Mouse (Mus musculus): Measurements from ENCODE around the gene Tanc2. TPM values are rescaled to one million over a fixed set of nuclear protein-coding genes. Genes with fewer than 3 reads are reported as not detected.

Tanc2 gene
- polyA plus RNA-seq, 1 experiment, result 1.3 TPM

DNA sequence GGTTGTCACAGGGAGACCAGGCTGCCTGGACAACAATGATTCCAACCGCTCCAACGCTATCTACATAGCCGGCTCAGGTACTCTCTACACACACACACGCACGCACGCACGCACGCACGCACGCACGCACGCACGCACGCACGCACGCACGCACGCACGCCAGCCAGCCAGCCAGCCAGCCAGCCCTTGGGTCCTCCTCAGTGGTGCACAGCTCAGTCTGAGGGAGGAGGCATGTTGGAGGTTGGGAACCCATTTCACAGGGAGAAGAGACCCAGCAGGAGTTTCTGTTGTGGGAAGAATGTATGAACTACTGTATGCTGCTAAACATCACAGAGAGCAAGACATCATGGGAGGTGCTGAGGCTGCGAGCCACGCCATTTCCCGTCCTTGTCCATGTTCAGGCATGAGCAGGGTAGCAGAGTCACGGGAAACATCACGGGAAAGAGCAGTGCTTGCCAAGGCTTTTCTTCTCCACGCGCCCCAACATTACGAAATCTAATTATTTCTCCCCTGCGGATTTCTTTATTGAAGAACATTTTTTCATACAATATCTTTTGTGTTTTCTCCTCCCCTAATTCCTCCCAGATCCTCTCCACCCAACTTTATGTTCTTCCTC, 366.1 kb downstream of the Tanc2 start:
- TF ChIP-seq POLR2A (IDR thresholded peaks at IDR 0.05; ENCODE audit: low read depth, low read length) (no peak), CTCF (IDR thresholded peaks at IDR 0.05; ENCODE audit: extremely low read depth, insufficient read depth, insufficient read length, insufficient replicate concordance) (no peak)
- H3K27me3 ChIP-seq (ENCODE audit: control insufficient read depth, insufficient read depth, low read length), result no peaks in the 10 kb centered on the region
- no peak overlapping the region for H3K27ac ChIP-seq (ENCODE audit: insufficient read depth, low read length)
- H3K4me1 ChIP-seq (ENCODE audit: control insufficient read depth, insufficient read depth, insufficient read length), result peaks cover 5% of the 10 kb centered on the region
- no peaks in the 10 kb centered on the region for H3K36me3 ChIP-seq (ENCODE audit: control insufficient read depth, insufficient read depth, low read length)
- H3K4me3 ChIP-seq (ENCODE audit: extremely low read depth, insufficient read depth, insufficient read length), result no peak overlapping the region
- 91% methylated on average over 28 of the region's 28 CpGs for WGBS
- DNase-seq (ENCODE audit: low read depth in 1 of 2, low spot score in 2 of 2), result no peak

DNA sequence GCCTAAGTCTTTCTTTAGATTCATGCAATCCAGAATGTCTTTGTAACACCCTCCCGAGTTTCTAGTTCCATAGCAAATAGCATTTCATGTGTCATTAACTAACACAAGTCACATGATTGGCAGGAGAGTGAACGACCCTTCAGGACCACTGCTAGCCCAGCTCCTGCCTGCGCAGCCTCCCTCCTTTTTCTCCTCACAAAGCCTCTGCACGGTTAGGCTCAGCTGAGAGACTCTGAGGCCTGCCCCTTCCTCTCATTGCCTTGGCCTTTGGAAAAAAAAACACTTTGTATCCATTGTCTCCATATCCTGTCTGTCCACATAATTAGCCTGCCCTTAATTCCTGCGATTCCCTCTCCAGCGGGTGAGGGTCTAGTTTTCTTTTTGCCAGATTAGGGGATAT, 367.7 kb downstream of the Tanc2 start:
- TF ChIP-seq CTCF (IDR thresholded peaks at IDR 0.05; ENCODE audit: extremely low read depth, insufficient read depth, insufficient read length, insufficient replicate concordance) (no peak), POLR2A (IDR thresholded peaks at IDR 0.05; ENCODE audit: low read depth, low read length) (no peak)
- Histone ChIP-seq H3K27ac (ENCODE audit: insufficient read depth, low read length) (no peak overlapping the region), H3K36me3 (ENCODE audit: control insufficient read depth, insufficient read depth, low read length) (no peaks in the 10 kb centered on the region), H3K4me3 (ENCODE audit: extremely low read depth, insufficient read depth, insufficient read length) (no peak overlapping the region), H3K27me3 (ENCODE audit: control insufficient read depth, insufficient read depth, low read length) (no peaks in the 10 kb centered on the region), H3K4me1 (ENCODE audit: control insufficient read depth, insufficient read depth, insufficient read length) (peaks cover 5% of the 10 kb centered on the region)
- WGBS, result 69% methylated on average over 6 of the region's 6 CpGs
- no peak for DNase-seq (ENCODE audit: low read depth in 1 of 2, low spot score in 2 of 2)

DNA sequence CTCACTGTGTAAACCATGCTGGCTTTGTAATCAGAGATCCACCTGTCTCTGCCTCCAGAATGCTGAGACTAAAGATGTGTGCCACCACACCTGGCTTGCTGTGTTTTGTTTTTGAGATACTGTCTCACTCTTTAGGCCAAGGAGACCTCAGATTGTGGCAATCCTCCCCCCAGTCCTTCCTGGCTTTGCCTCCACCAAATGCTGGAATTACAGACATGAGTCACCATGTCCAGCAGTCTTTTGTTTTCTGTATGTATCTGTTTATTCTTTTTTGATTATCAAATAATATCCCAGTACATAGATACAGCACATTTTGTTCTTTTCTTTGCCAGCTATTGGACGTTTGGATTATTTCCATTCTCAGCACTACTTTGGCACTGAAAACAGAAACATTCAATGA, 368.8 kb downstream of the Tanc2 start:
- DNase-seq (ENCODE audit: low read depth in 1 of 2, low spot score in 2 of 2), result no peak
- no peak for TF ChIP-seq POLR2A (IDR thresholded peaks at IDR 0.05; ENCODE audit: low read depth, low read length)
- TF ChIP-seq CTCF (IDR thresholded peaks at IDR 0.05; ENCODE audit: extremely low read depth, insufficient read depth, insufficient read length, insufficient replicate concordance), result no peak
- 62% methylated on average over 1 of the region's 1 CpGs for WGBS
- no peaks in the 10 kb centered on the region for H3K27me3 ChIP-seq (ENCODE audit: control insufficient read depth, insufficient read depth, low read length)
- no peak overlapping the region for H3K4me3 ChIP-seq (ENCODE audit: extremely low read depth, insufficient read depth, insufficient read length)
- H3K27ac ChIP-seq (ENCODE audit: insufficient read depth, low read length), result no peak overlapping the region
- peaks cover 5% of the 10 kb centered on the region for H3K4me1 ChIP-seq (ENCODE audit: control insufficient read depth, insufficient read depth, insufficient read length)
- no peaks in the 10 kb centered on the region for H3K36me3 ChIP-seq (ENCODE audit: control insufficient read depth, insufficient read depth, low read length)

DNA sequence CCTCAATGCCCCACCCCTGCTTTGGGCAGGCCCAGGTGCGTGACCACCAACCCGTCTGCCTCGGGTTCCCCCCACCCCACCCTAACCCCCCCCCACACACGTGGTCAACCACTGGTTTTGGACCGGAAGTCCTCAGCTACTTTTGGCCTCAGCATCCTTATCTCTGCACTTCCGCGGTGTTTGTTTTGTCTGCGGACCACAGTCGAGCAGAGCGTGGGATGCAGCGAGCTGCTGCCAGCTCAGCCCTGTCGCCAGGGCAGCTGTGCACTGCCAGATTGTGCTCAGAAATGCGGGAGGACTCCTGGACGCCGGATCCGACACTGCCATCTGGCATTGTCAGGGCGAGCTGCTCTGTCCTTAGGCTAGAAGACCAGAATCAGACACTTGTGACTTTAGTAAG, 369.6 kb downstream of the Tanc2 start:
- H3K27ac ChIP-seq (ENCODE audit: insufficient read depth, low read length), result no peak overlapping the region
- H3K4me3 ChIP-seq (ENCODE audit: extremely low read depth, insufficient read depth, insufficient read length), result no peak overlapping the region
- DNase-seq (ENCODE audit: low read depth in 1 of 2, low spot score in 2 of 2), result no peak
- no peaks in the 10 kb centered on the region for H3K36me3 ChIP-seq (ENCODE audit: control insufficient read depth, insufficient read depth, low read length)
- H3K4me1 ChIP-seq (ENCODE audit: control insufficient read depth, insufficient read depth, insufficient read length), result peaks cover 5% of the 10 kb centered on the region
- WGBS, result 12% methylated on average over 17 of the region's 17 CpGs
- H3K27me3 ChIP-seq (ENCODE audit: control insufficient read depth, insufficient read depth, low read length), result no peaks in the 10 kb centered on the region
- TF ChIP-seq POLR2A (IDR thresholded peaks at IDR 0.05; ENCODE audit: low read depth, low read length) (no peak), CTCF (IDR thresholded peaks at IDR 0.05; ENCODE audit: extremely low read depth, insufficient read depth, insufficient read length, insufficient replicate concordance) (no peak)

DNA sequence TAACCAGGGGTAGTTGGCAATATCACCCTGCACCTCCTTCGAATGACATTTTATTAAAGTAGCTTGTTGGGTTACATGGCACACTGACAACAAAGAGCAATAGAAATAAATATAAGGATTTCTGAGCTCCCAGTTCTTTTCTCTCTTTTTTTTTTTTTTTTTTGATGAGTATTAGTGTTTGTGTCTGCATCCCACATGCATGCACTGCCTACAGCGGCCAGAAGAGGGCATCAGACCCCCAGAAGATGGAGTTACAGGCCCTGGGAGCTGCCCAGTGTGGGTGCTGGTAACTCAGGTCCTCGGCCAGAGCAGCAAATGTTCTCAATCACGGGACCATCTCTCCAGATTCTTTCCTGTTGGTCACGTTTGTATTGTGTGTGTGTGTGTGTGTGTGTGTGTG, 374.9 kb downstream of the Tanc2 start:
- WGBS, result 76% methylated on average over 5 of the region's 5 CpGs
- no peak for TF ChIP-seq POLR2A (IDR thresholded peaks at IDR 0.05; ENCODE audit: low read depth, low read length)
- no peak for TF ChIP-seq CTCF (IDR thresholded peaks at IDR 0.05; ENCODE audit: extremely low read depth, insufficient read depth, insufficient read length, insufficient replicate concordance)
- no peak overlapping the region for H3K4me3 ChIP-seq (ENCODE audit: extremely low read depth, insufficient read depth, insufficient read length)

DNA sequence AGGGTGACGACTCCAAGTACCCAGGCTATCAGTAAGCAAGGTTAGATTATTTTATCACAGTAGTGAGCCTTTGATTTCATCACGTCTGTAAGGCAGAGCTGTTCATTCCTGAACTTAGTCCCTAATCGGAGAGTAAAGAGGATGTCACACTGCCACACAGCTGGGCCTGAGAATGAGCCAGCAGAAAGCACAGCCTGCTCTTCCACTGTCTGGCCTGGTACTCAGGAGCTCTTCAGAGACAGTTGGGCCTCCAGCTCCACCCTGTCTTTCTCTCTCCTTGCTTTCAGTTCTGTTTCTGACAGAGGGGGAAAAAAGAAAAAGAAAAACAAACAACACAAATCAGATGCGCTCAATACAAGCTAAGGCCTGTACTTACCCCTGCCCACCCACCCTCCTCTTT, 376.5 kb downstream of the Tanc2 start:
- no peak for DNase-seq (ENCODE audit: low read depth in 1 of 2, low spot score in 2 of 2)
- H3K27me3 ChIP-seq (ENCODE audit: control insufficient read depth, insufficient read depth, low read length), result peaks cover 8% of the 10 kb centered on the region; the same call in 1 of the 2 replicates
- no peaks in the 10 kb centered on the region for H3K36me3 ChIP-seq (ENCODE audit: control insufficient read depth, insufficient read depth, low read length)
- TF ChIP-seq CTCF (IDR thresholded peaks at IDR 0.05; ENCODE audit: extremely low read depth, insufficient read depth, insufficient read length, insufficient replicate concordance) (no peak), POLR2A (IDR thresholded peaks at IDR 0.05; ENCODE audit: low read depth, low read length) (no peak)
- H3K4me3 ChIP-seq (ENCODE audit: extremely low read depth, insufficient read depth, insufficient read length), result no peak overlapping the region
- 79% methylated on average over 4 of the region's 4 CpGs for WGBS
- peaks cover 6% of the 10 kb centered on the region; the same call in 1 of the 2 replicates for H3K4me1 ChIP-seq (ENCODE audit: control insufficient read depth, insufficient read depth, insufficient read length)
- no peak overlapping the region for H3K27ac ChIP-seq (ENCODE audit: insufficient read depth, low read length)

More for the DNA sequence above, 374.9 kb downstream of the Tanc2 start:
- Histone ChIP-seq H3K27ac (ENCODE audit: insufficient read depth, low read length) (no peak overlapping the region), H3K4me1 (ENCODE audit: control insufficient read depth, insufficient read depth, insufficient read length) (peaks cover 8% of the 10 kb centered on the region; the same call in 1 of the 2 replicates), H3K27me3 (ENCODE audit: control insufficient read depth, insufficient read depth, low read length) (peaks cover 8% of the 10 kb centered on the region; the same call in 1 of the 2 replicates), H3K36me3 (ENCODE audit: control insufficient read depth, insufficient read depth, low read length) (no peaks in the 10 kb centered on the region)
- no peak for DNase-seq (ENCODE audit: low read depth in 1 of 2, low spot score in 2 of 2)

Measured in spleen, adult 2 months (tissue).